Mouse (Mus musculus) stomach, postnatal 0 days (tissue): ENCODE data around the gene Hyal2.

Experiments used
- CTCF ChIP-seq: IDR thresholded peaks from 2 replicates; pipeline ENCODE4 v1.5.1; 2016; ENCODE audit warnings: antibody characterized with exemption, low read depth, mild to moderate bottlenecking, moderate library complexity
- EP300 ChIP-seq: optimal IDR thresholded peaks from 2 replicates; pipeline ENCODE3; 2016; ENCODE audit warnings: antibody characterized with exemption

DNA sequence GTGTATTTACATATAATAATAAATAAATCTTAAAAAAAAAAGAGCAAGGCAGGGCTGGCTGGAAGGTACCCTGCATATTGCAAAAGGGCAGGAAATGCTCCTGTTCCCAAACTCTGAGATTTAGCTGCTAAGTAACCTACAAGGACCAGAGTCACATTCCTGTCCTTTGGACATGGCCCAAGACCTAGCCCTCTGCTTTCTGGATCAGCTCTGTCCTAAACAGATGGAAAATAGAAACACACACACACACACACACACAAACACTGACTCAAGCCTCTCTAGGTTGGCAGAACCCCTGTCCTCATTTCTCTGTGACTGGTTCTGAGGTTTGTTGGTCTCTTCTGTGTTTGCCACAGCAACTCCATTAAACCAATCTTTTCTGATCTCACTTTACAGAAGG lies 53.2 kb downstream of the Hyal2 start:
- TF ChIP-seq CTCF (no peak), EP300 (no peak)
